Mouse (Mus musculus) intestine, embryonic 16.5 days (tissue): ENCODE results near the gene Dhrs9. TPM values are rescaled to one million over a fixed set of nuclear protein-coding genes. Genes with fewer than 3 reads are reported as not detected.

ENCODE experiments used
- ATAC-seq: fragments of 200-750 bp; cut with Nextera tagmentation; 2 replicates; pipeline ENCODE4 v1.8.0; 2017; ENCODE audit warnings: moderate TSS enrichment, moderate library complexity
- H3K27ac ChIP-seq: fragments of 300-500 bp; sonication (generic); 2 replicates; pipeline ENCODE4 v1.5.1; 2014; ENCODE audit warnings: mild to moderate bottlenecking, low read length
- H3K27me3 ChIP-seq: fragments of 300-500 bp; sonication (generic); replicated peaks from 2 replicates; pipeline ENCODE4 v1.6.1; 2014; ENCODE audit warnings: low read length, control low read depth, mixed read lengths; ENCODE audit not compliant: control insufficient read depth, insufficient read depth
- H3K36me3 ChIP-seq: fragments of 300-500 bp; sonication (generic); 2 replicates; pipeline ENCODE4 v1.6.1; 2014; ENCODE audit warnings: low read length, control low read depth; ENCODE audit not compliant: control insufficient read depth, insufficient read depth
- H3K4me1 ChIP-seq: fragments of 300-500 bp; sonication (generic); 2 replicates; pipeline ENCODE4 v1.6.1; 2014; ENCODE audit warnings: low read length, control low read depth, mixed read lengths; ENCODE audit not compliant: control insufficient read depth, insufficient read depth
- H3K4me2 ChIP-seq: fragments of 300-500 bp; sonication (generic); 2 replicates; pipeline ENCODE4 v1.6.1; 2014; ENCODE audit warnings: low read depth, low read length, control low read depth
- H3K4me3 ChIP-seq: fragments of 300-500 bp; sonication (generic); 2 replicates; pipeline ENCODE4 v1.5.1; 2014; ENCODE audit warnings: mild to moderate bottlenecking, low read length
- H3K9ac ChIP-seq: fragments of 300-500 bp; sonication (generic); 2 replicates; pipeline ENCODE4 v1.6.1; 2014; ENCODE audit warnings: low read depth, low read length
- H3K9me3 ChIP-seq: fragments of 300-500 bp; sonication (generic); 2 replicates; pipeline ENCODE4 v1.6.1; 2016; ENCODE audit warnings: low read length, control low read depth; ENCODE audit not compliant: control insufficient read depth
- WGBS: fragments of 180-500 bp; shearing (Covaris S2); extraction: QIAGEN DNeasy Blood & Tissue Kit; methylation state at CpG from one replicate; pipeline ENCODE4 v1.1.7; 2014; 5-methylcytosine and 5-hydroxymethylcytosine counted together
- polyA plus RNA-seq: library from polyadenylated mRNA; unstranded; fragments of >200 nt; fragmentation: Nextera tagmentation; extraction: Ambion mirVana; gene quantifications from 2 replicates; pipeline ENCODE4 v1.2.1, GENCODE M21; 2015

The Dhrs9 gene
- polyA plus RNA-seq, 1 experiment from 2014 or later, result 0.43 TPM

DNA sequence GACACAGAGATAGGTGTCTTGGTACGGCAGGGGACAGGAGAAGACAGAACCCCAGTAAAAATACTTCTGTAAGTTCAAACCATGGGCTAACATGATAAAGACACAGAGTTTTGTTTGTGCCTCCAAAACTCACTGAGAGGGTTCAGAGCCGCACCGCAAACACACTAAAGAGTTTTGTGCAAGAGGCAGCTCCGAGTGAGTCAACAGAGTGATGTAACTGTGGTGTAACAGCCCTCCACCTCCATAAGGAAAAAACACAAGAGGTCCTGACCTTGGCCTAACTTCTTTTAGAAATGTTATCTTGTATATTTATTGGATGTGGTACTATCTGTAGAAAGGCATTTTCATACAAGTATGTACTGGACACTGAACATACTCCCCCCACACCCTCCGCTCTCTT lies 25.4 kb downstream of the Dhrs9 start:
- ATAC-seq, result no peak
- no peak overlapping the region for H3K9ac ChIP-seq
- H3K9me3 ChIP-seq, result no peaks in the 10 kb centered on the region
- H3K4me2 ChIP-seq, result no peak overlapping the region
- no peak overlapping the region for H3K4me3 ChIP-seq
- no peak overlapping the region for H3K27ac ChIP-seq
- H3K4me1 ChIP-seq, result no peaks in the 10 kb centered on the region
- 90% methylated on average over 5 of the region's 5 CpGs for WGBS
- H3K27me3 ChIP-seq, result no peaks in the 10 kb centered on the region
- no peaks in the 10 kb centered on the region for H3K36me3 ChIP-seq

DNA sequence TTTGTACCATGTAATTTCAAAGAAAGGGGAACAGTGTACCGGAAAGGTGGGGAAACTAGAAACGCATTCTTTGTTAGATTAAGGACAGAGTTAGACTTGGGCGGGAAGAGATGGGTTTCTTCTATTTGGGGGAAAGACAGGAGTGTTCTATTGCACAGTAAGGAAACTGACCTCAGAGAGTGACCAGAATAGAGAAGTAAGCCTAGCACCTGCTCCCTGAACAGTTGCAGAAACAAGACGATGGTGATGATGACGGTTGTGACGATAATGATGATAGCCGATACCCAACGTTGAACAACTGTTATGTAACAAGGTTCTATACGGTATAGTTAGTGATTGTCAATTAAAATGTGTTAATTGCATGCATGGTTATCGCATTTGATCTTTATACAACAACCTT lies 34.3 kb downstream of the Dhrs9 start:
- H3K27me3 ChIP-seq, result no peaks in the 10 kb centered on the region
- H3K36me3 ChIP-seq, result no peaks in the 10 kb centered on the region
- H3K4me1 ChIP-seq, result no peaks in the 10 kb centered on the region
- no peak for ATAC-seq
- no peak overlapping the region for H3K27ac ChIP-seq
- H3K4me3 ChIP-seq, result no peak overlapping the region
- WGBS, result 93% methylated on average over 10 of the region's 10 CpGs
- no peaks in the 10 kb centered on the region for H3K9me3 ChIP-seq
- H3K4me2 ChIP-seq, result no peak overlapping the region
- no peak overlapping the region for H3K9ac ChIP-seq

DNA sequence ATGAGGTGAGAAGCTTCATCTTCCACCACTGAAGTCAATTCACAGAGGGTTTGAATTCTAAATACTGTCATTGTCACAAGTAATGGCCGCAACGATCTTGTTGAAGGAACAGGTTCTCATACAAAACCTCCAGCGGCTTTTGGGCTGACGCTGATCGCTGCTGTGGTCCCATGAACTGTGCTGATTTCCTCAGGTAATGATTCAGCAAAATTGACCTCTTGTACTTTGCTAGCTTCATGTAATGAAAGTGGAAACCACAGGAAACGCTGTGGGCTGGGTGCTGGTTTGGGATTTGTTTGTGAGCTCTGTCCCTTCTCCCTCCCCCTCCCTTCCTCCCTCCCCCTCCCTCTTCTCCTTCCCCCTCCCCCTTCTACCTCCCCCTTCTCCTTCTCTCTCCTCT lies 34.8 kb downstream of the Dhrs9 start:
- no peak overlapping the region for H3K4me2 ChIP-seq
- H3K9ac ChIP-seq, result no peak overlapping the region
- 83% methylated on average over 6 of the region's 6 CpGs for WGBS
- H3K9me3 ChIP-seq, result no peaks in the 10 kb centered on the region
- no peaks in the 10 kb centered on the region for H3K27me3 ChIP-seq
- no peaks in the 10 kb centered on the region for H3K36me3 ChIP-seq
- no peaks in the 10 kb centered on the region for H3K4me1 ChIP-seq
- no peak for ATAC-seq
- no peak overlapping the region for H3K27ac ChIP-seq
- H3K4me3 ChIP-seq, result no peak overlapping the region

DNA sequence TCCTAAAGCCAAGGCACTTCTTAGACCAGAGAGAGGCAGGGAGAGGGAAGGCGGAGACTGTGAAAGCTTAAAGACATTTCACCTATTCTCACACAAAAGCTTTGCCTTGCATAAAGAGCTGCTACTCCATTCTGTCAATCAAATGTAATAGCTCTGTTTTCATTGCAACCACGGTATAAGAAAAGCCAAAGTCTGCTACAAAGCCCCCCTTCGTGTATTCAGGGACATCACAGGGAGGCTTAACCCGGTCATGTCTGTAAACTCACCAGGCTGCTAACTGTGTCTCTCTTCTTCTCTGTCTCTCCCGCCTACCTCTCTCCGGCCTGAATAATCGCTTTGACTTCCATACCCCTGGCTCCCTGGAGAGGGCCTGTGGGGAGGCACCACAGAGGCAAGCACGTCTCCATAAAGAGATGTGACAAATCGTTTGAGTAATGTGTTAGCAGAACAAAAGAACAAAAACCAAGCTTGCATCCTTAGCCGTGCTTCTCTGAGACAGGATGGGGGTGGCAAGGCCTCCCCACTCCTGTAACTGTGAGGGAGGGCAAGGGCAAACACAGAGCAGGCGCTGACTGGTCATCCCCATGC lies 38.1 kb downstream of the Dhrs9 start:
- Histone ChIP-seq H3K4me3 (no peak overlapping the region), H3K4me2 (no peak overlapping the region), H3K4me1 (no peaks in the 10 kb centered on the region), H3K9ac (no peak overlapping the region), H3K9me3 (no peaks in the 10 kb centered on the region), H3K36me3 (no peaks in the 10 kb centered on the region), H3K27me3 (no peaks in the 10 kb centered on the region), H3K27ac (no peak overlapping the region)
- ATAC-seq, result no peak
- 26% methylated on average over 11 of the region's 11 CpGs for WGBS

DNA sequence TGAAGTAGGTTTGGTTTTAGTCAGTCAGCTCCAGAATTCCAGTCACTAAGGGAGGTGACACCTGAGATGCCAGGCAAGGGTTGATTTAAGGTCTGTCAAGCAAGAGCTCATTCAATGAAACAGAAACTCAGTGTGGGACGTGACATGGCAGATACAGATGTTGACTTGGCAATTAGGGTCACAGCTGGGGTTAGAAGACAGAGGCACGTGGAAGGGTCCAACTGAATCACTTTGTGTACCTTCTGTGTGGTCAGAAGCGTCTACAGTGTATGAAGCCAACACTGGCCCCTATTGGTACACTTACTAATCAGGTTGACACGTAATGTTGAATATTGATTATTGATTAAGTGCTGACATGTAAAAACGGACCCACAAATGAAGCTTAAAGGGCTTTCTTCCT lies 44.6 kb downstream of the Dhrs9 start:
- Histone ChIP-seq H3K27me3 (no peaks in the 10 kb centered on the region), H3K9ac (no peak overlapping the region), H3K4me2 (no peak overlapping the region), H3K9me3 (no peaks in the 10 kb centered on the region), H3K36me3 (no peaks in the 10 kb centered on the region), H3K4me3 (no peak overlapping the region), H3K27ac (no peak overlapping the region), H3K4me1 (no peaks in the 10 kb centered on the region)
- 62% methylated on average over 5 of the region's 5 CpGs for WGBS
- ATAC-seq, result no peak

DNA sequence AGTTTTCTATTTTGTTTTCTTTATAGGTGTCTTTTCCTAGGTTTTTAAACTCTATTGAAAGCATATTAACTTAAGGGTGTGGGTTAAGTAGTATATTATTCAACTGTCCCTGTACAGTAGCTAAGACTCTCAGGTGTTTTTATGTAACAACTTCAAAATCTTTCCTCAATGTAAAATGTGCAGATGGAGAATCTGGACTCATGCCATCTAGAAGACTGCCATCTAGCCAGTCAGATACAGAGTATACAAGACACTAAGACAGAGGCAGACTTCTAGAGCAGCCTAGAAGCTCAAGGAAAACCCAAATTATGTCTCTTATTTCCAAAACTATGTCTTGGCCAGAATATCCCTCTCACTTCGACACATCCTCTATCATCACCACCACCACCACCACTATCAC lies 45.8 kb downstream of the Dhrs9 start:
- ATAC-seq, result no peak
- Histone ChIP-seq H3K9ac (no peak overlapping the region), H3K36me3 (no peaks in the 10 kb centered on the region), H3K9me3 (no peaks in the 10 kb centered on the region), H3K4me3 (no peak overlapping the region), H3K4me2 (no peak overlapping the region), H3K4me1 (no peaks in the 10 kb centered on the region), H3K27ac (no peak overlapping the region), H3K27me3 (no peaks in the 10 kb centered on the region)
- 86% methylated on average over 1 of the region's 1 CpGs for WGBS

DNA sequence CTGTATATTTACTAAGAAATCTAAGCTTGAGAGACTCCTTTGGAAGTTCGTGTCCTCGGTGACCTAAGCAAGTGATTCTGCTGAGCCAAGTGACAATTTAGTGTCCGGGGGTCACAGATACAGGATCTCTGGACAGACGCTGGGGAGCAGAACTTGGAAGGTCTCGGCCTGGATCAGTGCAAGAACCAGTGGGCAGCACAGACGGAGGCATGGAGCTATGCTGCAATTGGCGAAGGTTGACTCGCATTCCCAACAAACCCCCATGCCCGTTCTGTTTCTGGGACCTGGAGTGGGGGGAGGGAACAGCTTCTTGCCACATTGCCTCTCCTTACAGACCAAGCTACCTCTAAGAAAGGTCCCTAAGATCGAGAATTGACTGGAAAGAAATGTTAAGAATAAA lies 46.9 kb downstream of the Dhrs9 start:
- H3K9me3 ChIP-seq, result no peaks in the 10 kb centered on the region
- no peaks in the 10 kb centered on the region for H3K36me3 ChIP-seq
- no peak overlapping the region for H3K4me3 ChIP-seq
- ATAC-seq, result no peak
- WGBS, result 84% methylated on average over 10 of the region's 10 CpGs
- H3K4me2 ChIP-seq, result no peak overlapping the region
- H3K27me3 ChIP-seq, result no peaks in the 10 kb centered on the region
- no peak overlapping the region for H3K27ac ChIP-seq
- H3K9ac ChIP-seq, result no peak overlapping the region
- H3K4me1 ChIP-seq, result no peaks in the 10 kb centered on the region

DNA sequence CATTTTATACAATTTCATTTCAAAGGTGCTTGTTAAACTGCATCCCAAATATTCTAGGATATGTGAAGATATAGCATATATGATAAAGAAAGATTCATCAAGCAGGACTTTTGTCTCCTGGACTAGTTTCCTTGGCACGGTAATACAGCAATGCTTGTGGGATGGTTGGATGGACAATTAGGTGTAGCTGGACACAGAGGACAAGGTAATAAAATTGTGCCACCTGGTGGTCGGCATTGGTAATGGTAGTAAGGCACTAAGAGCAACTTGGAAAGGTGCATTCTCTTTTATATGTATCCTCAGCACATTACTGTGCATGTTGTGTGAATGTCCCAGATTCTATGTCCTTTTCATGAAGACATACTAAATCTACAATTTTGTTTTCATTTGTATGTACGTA lies 47.9 kb downstream of the Dhrs9 start:
- H3K27me3 ChIP-seq, result no peaks in the 10 kb centered on the region
- WGBS, result 34% methylated on average over 3 of the region's 3 CpGs
- H3K4me1 ChIP-seq, result no peaks in the 10 kb centered on the region
- no peak overlapping the region for H3K27ac ChIP-seq
- H3K9ac ChIP-seq, result no peak overlapping the region
- H3K36me3 ChIP-seq, result no peaks in the 10 kb centered on the region
- no peaks in the 10 kb centered on the region for H3K9me3 ChIP-seq
- no peak; the same call in 1 of the 2 replicates for ATAC-seq
- H3K4me2 ChIP-seq, result no peak overlapping the region
- H3K4me3 ChIP-seq, result no peak overlapping the region

DNA sequence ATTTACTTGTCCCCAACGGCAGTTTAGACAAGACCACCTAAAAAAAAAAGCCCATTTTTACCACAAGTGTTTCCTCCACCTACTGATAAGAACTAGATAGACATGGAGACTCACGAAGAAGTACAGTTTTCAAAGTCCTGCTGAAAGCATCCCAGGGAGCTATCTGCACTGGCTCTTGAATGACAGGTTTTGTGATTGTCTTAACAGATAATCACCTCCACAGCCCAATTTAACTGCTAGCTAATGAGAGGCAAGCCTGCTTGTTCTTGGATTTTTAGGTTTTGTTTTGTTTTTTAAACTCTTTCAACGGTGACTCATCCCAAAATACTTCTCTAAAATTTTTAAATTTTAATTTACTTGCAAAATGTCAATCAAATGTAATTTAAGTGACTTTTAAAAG lies 61.4 kb downstream of the Dhrs9 start:
- no peak for ATAC-seq
- H3K27me3 ChIP-seq, result no peaks in the 10 kb centered on the region
- H3K27ac ChIP-seq, result no peak overlapping the region
- H3K36me3 ChIP-seq, result no peaks in the 10 kb centered on the region
- no peak overlapping the region for H3K9ac ChIP-seq
- H3K4me2 ChIP-seq, result no peak overlapping the region
- no peak overlapping the region for H3K4me3 ChIP-seq
- no peaks in the 10 kb centered on the region for H3K9me3 ChIP-seq
- H3K4me1 ChIP-seq, result no peaks in the 10 kb centered on the region
- 47% methylated on average over 3 of the region's 3 CpGs for WGBS

DNA sequence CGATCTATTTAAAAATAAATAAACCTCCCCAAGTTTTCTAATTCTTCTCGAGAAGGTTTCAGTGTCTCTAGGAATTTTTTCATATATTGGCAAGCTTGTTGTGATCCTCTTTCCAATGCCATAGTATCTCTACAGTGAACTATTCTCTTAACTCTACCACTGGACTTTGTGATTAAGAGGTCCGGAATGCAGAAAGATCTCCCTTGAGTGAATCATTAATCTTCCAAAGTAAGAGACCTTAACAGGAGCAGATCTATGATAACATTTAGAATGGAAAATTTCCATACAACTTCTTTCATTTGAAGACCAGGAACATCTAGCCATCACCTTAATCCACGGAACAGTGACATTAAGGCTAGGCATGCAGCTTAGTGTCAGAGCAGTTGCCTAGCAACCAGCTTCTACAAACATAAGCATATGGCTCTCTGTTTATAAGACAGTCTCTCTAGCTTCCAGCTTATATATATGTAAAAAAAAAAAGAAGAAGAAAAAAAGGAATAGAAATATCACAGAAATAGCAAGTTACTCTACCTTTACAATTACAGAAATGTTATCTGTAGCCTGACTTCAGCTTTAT lies 65.7 kb downstream of the Dhrs9 start:
- no peaks in the 10 kb centered on the region for H3K27me3 ChIP-seq
- WGBS, result 49% methylated on average over 4 of the region's 4 CpGs
- no peaks in the 10 kb centered on the region for H3K36me3 ChIP-seq
- ATAC-seq, result peak; percentile 55; the same call in 1 of the 2 replicates
- H3K27ac ChIP-seq, result no peak overlapping the region
- H3K4me1 ChIP-seq, result no peaks in the 10 kb centered on the region
- H3K9ac ChIP-seq, result no peak overlapping the region
- H3K4me3 ChIP-seq, result no peak overlapping the region
- no peak overlapping the region for H3K4me2 ChIP-seq
- no peaks in the 10 kb centered on the region for H3K9me3 ChIP-seq
